Mouse (Mus musculus) stomach, embryonic 15.5 days (tissue): ENCODE results near the gene Frmd6. TPM values are rescaled to one million over a fixed set of nuclear protein-coding genes. Genes with fewer than 3 reads are reported as not detected.

Experiments
- ATAC-seq: fragments of 200-750 bp; cut with Nextera tagmentation; 2 replicates; pipeline ENCODE4 v1.8.0; 2017; ENCODE audit warnings: low read depth, moderate number of reproducible peaks, moderate TSS enrichment; ENCODE audit not compliant: insufficient read depth, low FRiP score
- H3K27ac ChIP-seq: fragments of 300-500 bp; sonication (generic); 2 replicates; pipeline ENCODE4 v1.5.1; 2015; ENCODE audit warnings: mild to moderate bottlenecking, inconsistent platforms
- H3K27me3 ChIP-seq: fragments of 300-500 bp; sonication (generic); replicated peaks from 2 replicates; pipeline ENCODE4 v1.6.1; 2015; ENCODE audit warnings: inconsistent platforms
- H3K36me3 ChIP-seq: fragments of 300-500 bp; sonication (generic); 2 replicates; pipeline ENCODE4 v1.6.1; 2015; ENCODE audit warnings: inconsistent platforms
- H3K4me1 ChIP-seq: fragments of 300-500 bp; sonication (generic); 2 replicates; pipeline ENCODE4 v1.6.1; 2015; ENCODE audit warnings: inconsistent platforms
- H3K4me2 ChIP-seq: fragments of 300-500 bp; sonication (generic); 2 replicates; pipeline ENCODE4 v1.6.1; 2015; ENCODE audit warnings: mild to moderate bottlenecking, inconsistent platforms
- H3K4me3 ChIP-seq: fragments of 300-500 bp; sonication (generic); replicated peaks from 2 replicates; pipeline ENCODE4 v1.5.1; 2015; ENCODE audit warnings: inconsistent platforms
- H3K9ac ChIP-seq: fragments of 300-500 bp; sonication (generic); 2 replicates; pipeline ENCODE4 v1.6.1; 2015; ENCODE audit warnings: inconsistent platforms
- H3K9me3 ChIP-seq: fragments of 300-500 bp; sonication (generic); 2 replicates; pipeline ENCODE4 v1.6.1; 2016; ENCODE audit warnings: inconsistent platforms
- WGBS: fragments of 180-500 bp; shearing (Covaris S2); methylation state at CpG from one replicate; pipeline ENCODE4 v1.1.7; 2015; 5-methylcytosine and 5-hydroxymethylcytosine counted together
- polyA plus RNA-seq: library from polyadenylated mRNA; unstranded; fragments of >200 nt; fragmentation: Nextera tagmentation; extraction: Ambion mirVana; gene quantifications from 2 replicates; pipeline ENCODE4 v1.2.1, GENCODE M21; 2015

Frmd6 gene
- polyA plus RNA-seq, 1 experiment from 2014 or later: 25.0 TPM

- no peak overlapping the region for H3K9ac ChIP-seq
- H3K9me3 ChIP-seq: no peaks in the 10 kb centered on the region
- ATAC-seq: no peak
- H3K27ac ChIP-seq: no peak overlapping the region
- H3K27me3 ChIP-seq: no peaks in the 10 kb centered on the region
- WGBS: 61% methylated on average over 3 of the region's 3 CpGs
- no peak overlapping the region for H3K4me2 ChIP-seq
- H3K36me3 ChIP-seq: no peaks in the 10 kb centered on the region
- no peak overlapping the region for H3K4me3 ChIP-seq
- H3K4me1 ChIP-seq: no peaks in the 10 kb centered on the region; the same call in 1 of the 2 replicates
Measured at GRCm38 (mm10) chr12:70867780-70868179, 42.5 kb downstream of the Frmd6 start.

- H3K4me3 ChIP-seq: no peak overlapping the region
- no peak overlapping the region for H3K27ac ChIP-seq
- H3K9me3 ChIP-seq: no peaks in the 10 kb centered on the region
- WGBS: 37% methylated on average over 7 of the region's 7 CpGs
- H3K9ac ChIP-seq: no peak overlapping the region
- no peaks in the 10 kb centered on the region for H3K27me3 ChIP-seq
- ATAC-seq: peak; percentile 14; the same call in 1 of the 2 replicates
- H3K4me2 ChIP-seq: no peak overlapping the region
- no peaks in the 10 kb centered on the region; the same call in 1 of the 2 replicates for H3K4me1 ChIP-seq
- H3K36me3 ChIP-seq: no peaks in the 10 kb centered on the region
Measured at GRCm38 (mm10) chr12:70868190-70868987, 43.1 kb downstream of the Frmd6 start.

- no peaks in the 10 kb centered on the region for H3K27me3 ChIP-seq
- no peak overlapping the region for H3K27ac ChIP-seq
- no peaks in the 10 kb centered on the region for H3K36me3 ChIP-seq
- 75% methylated on average over 9 of the region's 9 CpGs for WGBS
- ATAC-seq: no peak
- no peaks in the 10 kb centered on the region; the same call in none of the 2 replicates for H3K4me1 ChIP-seq
- no peaks in the 10 kb centered on the region for H3K9me3 ChIP-seq
- no peak overlapping the region for H3K9ac ChIP-seq
- H3K4me3 ChIP-seq: no peak overlapping the region
- H3K4me2 ChIP-seq: no peak overlapping the region
Measured at GRCm38 (mm10) chr12:70868988-70869291, 43.6 kb downstream of the Frmd6 start.

- Histone ChIP-seq H3K9ac (no peak overlapping the region), H3K9me3 (no peaks in the 10 kb centered on the region), H3K27me3 (no peaks in the 10 kb centered on the region), H3K36me3 (peaks cover 6% of the 10 kb centered on the region; the same call in 1 of the 2 replicates), H3K27ac (peak overlapping the region; percentile 31; the same call in 1 of the 2 replicates), H3K4me3 (no peak overlapping the region), H3K4me1 (no peaks in the 10 kb centered on the region; the same call in 1 of the 2 replicates), H3K4me2 (no peak overlapping the region)
- ATAC-seq: no peak
- 47% methylated on average over 6 of the region's 6 CpGs for WGBS
Measured at GRCm38 (mm10) chr12:70873544-70873943, 48.2 kb downstream of the Frmd6 start.

GRCm38 (mm10) chr12:70876270-70876998 is 51.1 kb downstream of the Frmd6 start:
- 87% methylated on average over 21 of the region's 21 CpGs for WGBS

GRCm38 (mm10) chr12:70877926-70878710 is 52.8 kb downstream of the Frmd6 start:
- Histone ChIP-seq H3K4me2 (no peak overlapping the region), H3K27me3 (no peaks in the 10 kb centered on the region), H3K4me3 (no peak overlapping the region), H3K9ac (no peak overlapping the region), H3K9me3 (no peaks in the 10 kb centered on the region), H3K4me1 (no peaks in the 10 kb centered on the region; the same call in 1 of the 2 replicates), H3K27ac (no peak overlapping the region), H3K36me3 (peaks cover 29% of the 10 kb centered on the region)
- no peak for ATAC-seq
- WGBS: 89% methylated on average over 20 of the region's 20 CpGs

More at GRCm38 (mm10) chr12:70876270-70876998, 51.1 kb downstream of the Frmd6 start:
- H3K9me3 ChIP-seq: no peaks in the 10 kb centered on the region
- peaks cover 19% of the 10 kb centered on the region for H3K36me3 ChIP-seq
- H3K27me3 ChIP-seq: no peaks in the 10 kb centered on the region
- H3K4me3 ChIP-seq: no peak overlapping the region
- no peak overlapping the region for H3K27ac ChIP-seq
- H3K4me2 ChIP-seq: no peak overlapping the region
- no peaks in the 10 kb centered on the region; the same call in 1 of the 2 replicates for H3K4me1 ChIP-seq
- no peak for ATAC-seq
- no peak overlapping the region for H3K9ac ChIP-seq

GRCm38 (mm10) chr12:70880396-70880975 is 55.2 kb downstream of the Frmd6 start:
- H3K36me3 ChIP-seq: peaks cover 29% of the 10 kb centered on the region
- WGBS: 66% methylated on average over 9 of the region's 9 CpGs

GRCm38 (mm10) chr12:70881340-70881739 is 56.0 kb downstream of the Frmd6 start:
- H3K36me3 ChIP-seq: peaks cover 29% of the 10 kb centered on the region
- H3K9me3 ChIP-seq: no peaks in the 10 kb centered on the region
- WGBS: 72% methylated on average over 12 of the region's 12 CpGs
- no peak overlapping the region for H3K4me3 ChIP-seq
- H3K27me3 ChIP-seq: no peaks in the 10 kb centered on the region
- no peak overlapping the region for H3K4me2 ChIP-seq
- no peaks in the 10 kb centered on the region for H3K4me1 ChIP-seq
- no peak overlapping the region for H3K27ac ChIP-seq
- no peak overlapping the region for H3K9ac ChIP-seq
- ATAC-seq: no peak

More at GRCm38 (mm10) chr12:70880396-70880975, 55.2 kb downstream of the Frmd6 start:
- Histone ChIP-seq H3K4me3 (no peak overlapping the region), H3K9me3 (no peaks in the 10 kb centered on the region), H3K4me2 (no peak overlapping the region), H3K27ac (no peak overlapping the region), H3K27me3 (no peaks in the 10 kb centered on the region), H3K4me1 (no peaks in the 10 kb centered on the region), H3K9ac (no peak overlapping the region)
- ATAC-seq: no peak

- no peaks in the 10 kb centered on the region for H3K4me1 ChIP-seq
- H3K9me3 ChIP-seq: no peaks in the 10 kb centered on the region
- H3K36me3 ChIP-seq: peaks cover 29% of the 10 kb centered on the region
- H3K9ac ChIP-seq: no peak overlapping the region
- ATAC-seq: no peak
- H3K4me3 ChIP-seq: no peak overlapping the region
- 93% methylated on average over 4 of the region's 4 CpGs for WGBS
- no peak overlapping the region for H3K4me2 ChIP-seq
- no peak overlapping the region for H3K27ac ChIP-seq
- H3K27me3 ChIP-seq: no peaks in the 10 kb centered on the region
Measured at GRCm38 (mm10) chr12:70881854-70882253, 56.5 kb downstream of the Frmd6 start.

- H3K36me3 ChIP-seq: peaks cover 27% of the 10 kb centered on the region
- no peak overlapping the region for H3K9ac ChIP-seq
- H3K27ac ChIP-seq: no peak overlapping the region
- H3K27me3 ChIP-seq: no peaks in the 10 kb centered on the region
- H3K9me3 ChIP-seq: no peaks in the 10 kb centered on the region
- no peak overlapping the region for H3K4me2 ChIP-seq
- H3K4me1 ChIP-seq: no peaks in the 10 kb centered on the region
- no peak overlapping the region for H3K4me3 ChIP-seq
- WGBS: 91% methylated on average over 14 of the region's 14 CpGs
- ATAC-seq: no peak
Measured at GRCm38 (mm10) chr12:70883141-70883540, 57.8 kb downstream of the Frmd6 start.

GRCm38 (mm10) chr12:70884113-70884512 is 58.8 kb downstream of the Frmd6 start:
- Histone ChIP-seq H3K27me3 (no peaks in the 10 kb centered on the region), H3K9me3 (no peaks in the 10 kb centered on the region), H3K27ac (no peak overlapping the region), H3K36me3 (peaks cover 21% of the 10 kb centered on the region), H3K9ac (no peak overlapping the region), H3K4me2 (no peak overlapping the region), H3K4me3 (no peak overlapping the region), H3K4me1 (no peaks in the 10 kb centered on the region)
- ATAC-seq: no peak
- WGBS: 88% methylated on average over 7 of the region's 7 CpGs
